ENCODE assay signal across 14 mouse cellular contexts in the genomic region with DNA sequence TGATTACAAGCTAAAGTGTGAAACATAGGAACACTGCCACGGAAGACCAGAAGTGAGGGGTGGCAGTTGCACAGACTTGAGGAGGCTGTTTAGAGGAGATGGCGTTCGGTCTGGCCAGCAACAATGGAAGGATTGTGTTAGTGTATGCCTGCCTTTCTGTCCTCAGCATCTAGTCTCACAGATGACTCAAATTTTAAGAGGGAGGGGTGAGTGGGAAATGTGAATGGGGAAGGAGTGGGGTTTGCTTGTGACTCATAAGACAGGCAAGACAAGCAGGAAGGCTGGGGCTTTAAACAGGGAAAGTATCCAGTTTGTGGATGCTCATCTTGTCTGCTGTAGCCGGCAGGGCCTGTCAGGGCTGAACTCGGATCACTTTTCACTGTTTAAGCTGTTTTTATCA.
DNase-seq lines count a peak whose midpoint lies in the region; TF ChIP-seq lines count a peak whose summit lies in the region.
"Had no signal": no experiment of that assay in that cellular context is flagged by ENCODE, and none has a peak within 500 bp of the region (broad histone marks: within the 10 kb centered on the region; RNA-seq: fewer than 3 reads in every experiment).

No protein-coding gene starts in this region.

- H3K27me3 ChIP-seq in limb, embryonic 10.5 days (ENCODE audit: low read depth, poor library complexity, severe bottlenecking), result no peaks in the 10 kb centered on the region
- H3K27me3 ChIP-seq: neural tube, embryonic 13.5 days had no signal

- H3K36me3 ChIP-seq in limb, embryonic 10.5 days, result no peaks in the 10 kb centered on the region
- H3K36me3 ChIP-seq: neural tube, embryonic 13.5 days had no signal

- no peaks in the 10 kb centered on the region for H3K9me3 ChIP-seq in limb, embryonic 10.5 days (replicated peaks)
- H3K9me3 ChIP-seq: neural tube, embryonic 13.5 days had no signal

- DNase-seq in gastrocnemius, adult 2 months, result no peak
- DNase-seq in gastrocnemius, postnatal 36 days, result no peak
- DNase-seq in 3T3-L1 (ENCODE audit: low read depth, low spot score), result peak; percentile 67
- DNase-seq in brain, adult 2 months (ENCODE audit: low read depth, low spot score), result peak; percentile 61
- DNase-seq in limb, embryonic 10.5 days (ENCODE audit: low spot score), result no peak
- no peak for DNase-seq in layer of hippocampus, postnatal 10 days (ENCODE audit: low spot score in 2 of 2)
- no peak for DNase-seq in ovary, adult 18-20 months (ENCODE audit: low spot score)
- DNase-seq in adrenal gland, postnatal 4 days (ENCODE audit: low spot score in 2 of 2), result no peak
- DNase-seq: cerebellum, adult 18-20 months; heart, postnatal 10 days; kidney, adult 11 months; kidney, postnatal 14 days; thymus, adult 18-20 months had no signal

- intact Hi-C loops in gastrocnemius, adult 2 months (cut with DNase I), result loop anchor here (10.0 kb wide), 2 partner anchors 98 to 242 kb away; no protein-coding TSS in a partner anchor
- intact Hi-C loops in gastrocnemius, postnatal 36 days (cut with DNase I), result no loop called here

- no peak for TF ChIP-seq CTCF in gastrocnemius, adult 2 months (IDR thresholded peaks at IDR 0.05)

- no peak overlapping the region for H3K4me3 ChIP-seq in gastrocnemius, adult 2 months
- H3K4me3 ChIP-seq in limb, embryonic 10.5 days, result no peak overlapping the region
- H3K4me3 ChIP-seq: neural tube, embryonic 13.5 days had no signal

- 37% methylated on average over 5 of the region's 5 CpGs for WGBS in limb, embryonic 10.5 days

- peaks cover 39% of the 10 kb centered on the region for H3K4me1 ChIP-seq in limb, embryonic 10.5 days

- peak overlapping the region; percentile 81 for H3K27ac ChIP-seq in gastrocnemius, adult 2 months
- H3K27ac ChIP-seq in limb, embryonic 10.5 days, result peak overlapping the region; percentile 79
- H3K27ac ChIP-seq: neural tube, embryonic 13.5 days had no signal

Comparison
In these comparisons a context has a peak if more than half of its experiments do, and no peak if none do; other contexts are left out.
1. DNase-seq: peak in 3T3-L1 (single experiment) and brain, adult 2 months (single experiment); none in gastrocnemius, adult 2 months (single experiment), gastrocnemius, postnatal 36 days (0 of 2), limb, embryonic 10.5 days (single experiment), layer of hippocampus, postnatal 10 days (0 of 2), ovary, adult 18-20 months (single experiment) and adrenal gland, postnatal 4 days (0 of 2).